Comparison of ENCODE assay signal across 8 mouse cellular contexts in the genomic region with DNA sequence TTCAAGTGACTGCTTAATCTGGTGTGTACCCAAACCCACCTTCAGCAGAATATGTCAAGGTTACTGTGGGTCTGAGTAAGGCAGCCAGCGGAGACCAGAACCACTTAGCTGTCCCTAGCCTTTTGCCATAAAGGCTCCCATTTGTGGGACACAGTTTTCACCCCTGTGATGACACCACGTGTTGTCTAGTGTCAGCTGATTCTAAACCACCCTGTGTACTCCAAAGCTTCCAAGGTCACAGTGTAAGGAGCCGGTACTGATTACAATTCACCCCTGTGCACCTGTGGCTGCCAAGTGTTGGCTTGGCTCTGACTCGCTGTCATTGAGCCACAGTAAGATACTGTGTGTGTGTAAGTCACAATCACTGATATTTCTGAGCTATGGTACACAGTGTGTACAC. TPM values are rescaled to one million over a fixed set of nuclear protein-coding genes. Genes with fewer than 3 reads are reported as not detected.
DNase-seq lines count a peak whose midpoint lies in the region; ATAC-seq and TF ChIP-seq lines count a peak whose summit lies in the region.

No protein-coding gene starts in this region.

- peaks cover 30% of the 10 kb centered on the region for H3K36me3 ChIP-seq in G1E (replicated peaks)
- H3K36me3 ChIP-seq in intestine, embryonic 16.5 days (ENCODE audit: control insufficient read depth, insufficient read depth, low read length) = no peaks in the 10 kb centered on the region
- no peaks in the 10 kb centered on the region for H3K36me3 ChIP-seq in lung, postnatal 0 days (ENCODE audit: insufficient read depth, low read length)
- peaks cover 2% of the 10 kb centered on the region; the same call in 1 of the 2 replicates for H3K36me3 ChIP-seq in stomach, embryonic 16.5 days (ENCODE audit: control insufficient read depth, insufficient read depth, low read length)

- H3K9me3 ChIP-seq in G1E (replicated peaks) = no peaks in the 10 kb centered on the region
- no peaks in the 10 kb centered on the region for H3K9me3 ChIP-seq in intestine, embryonic 16.5 days (ENCODE audit: control insufficient read depth, low read length)
- no peaks in the 10 kb centered on the region for H3K9me3 ChIP-seq in lung, postnatal 0 days (ENCODE audit: low read length)
- H3K9me3 ChIP-seq in stomach, embryonic 16.5 days (replicated peaks; ENCODE audit: control insufficient read depth, low read length) = no peaks in the 10 kb centered on the region

- TF ChIP-seq CTCF in G1E (IDR thresholded peaks at IDR 0.05; ENCODE audit: low read depth, low read length) = no peak
- no peak for TF ChIP-seq CTCF in lung, postnatal 0 days (IDR thresholded peaks at IDR 0.05)

- no peak for TF ChIP-seq EP300 in lung, postnatal 0 days (IDR thresholded peaks at IDR 0.05)

- DNase-seq in 416B (ENCODE audit: low read depth) (peak; percentile 35), G1E (ENCODE audit: low spot score) (no peak)
- DNase-seq in cerebellum, adult 18-20 months = peak; percentile 28 to 42
- DNase-seq in lung, postnatal 0 days (ENCODE audit: low spot score) = no peak
- no peak for DNase-seq in embryo, embryonic 10 days (ENCODE audit: low spot score)

- H3K4me3 ChIP-seq in G1E (ENCODE audit: low read depth, low read length) = peak overlapping the region; percentile 91
- H3K4me3 ChIP-seq in intestine, embryonic 16.5 days (ENCODE audit: low read length) = peak overlapping the region; percentile 75
- H3K4me3 ChIP-seq in lung, postnatal 0 days (ENCODE audit: low read depth, low read length) = peak overlapping the region; percentile 86
- H3K4me3 ChIP-seq in stomach, embryonic 16.5 days (replicated peaks; ENCODE audit: low read length) = peak overlapping the region; percentile 99

- ATAC-seq in G1E (ENCODE audit: extremely low read depth, insufficient number of reproducible peaks, low FRiP score, poor library complexity, severe bottlenecking) = peak; percentile 28
- peak; percentile 29 for ATAC-seq in granulocyte monocyte progenitor cell, adult 5-6 weeks (replicated peaks; ENCODE audit: poor library complexity, severe bottlenecking)
- ATAC-seq in intestine, embryonic 16.5 days = peak; percentile 29
- no peak for ATAC-seq in lung, postnatal 0 days
- no peak for ATAC-seq in stomach, embryonic 16.5 days (ENCODE audit: insufficient read depth, low FRiP score)

- no peaks in the 10 kb centered on the region for H3K27me3 ChIP-seq in G1E (ENCODE audit: insufficient read depth, low read length)
- H3K27me3 ChIP-seq in intestine, embryonic 16.5 days (replicated peaks; ENCODE audit: control insufficient read depth, insufficient read depth, low read length) = no peaks in the 10 kb centered on the region
- H3K27me3 ChIP-seq in lung, postnatal 0 days (replicated peaks; ENCODE audit: insufficient read depth, low read length) = no peaks in the 10 kb centered on the region
- H3K27me3 ChIP-seq in stomach, embryonic 16.5 days (ENCODE audit: control insufficient read depth, insufficient read depth, low read length) = no peaks in the 10 kb centered on the region

- H3K4me1 ChIP-seq in G1E (ENCODE audit: insufficient read depth, low read depth, low read length) = peaks cover 15% of the 10 kb centered on the region
- H3K4me1 ChIP-seq in intestine, embryonic 16.5 days (ENCODE audit: control insufficient read depth, insufficient read depth, low read length) = no peaks in the 10 kb centered on the region
- peaks cover 4% of the 10 kb centered on the region; the same call in 1 of the 2 replicates for H3K4me1 ChIP-seq in lung, postnatal 0 days (ENCODE audit: insufficient read depth, low read depth, low read length)
- H3K4me1 ChIP-seq in stomach, embryonic 16.5 days (ENCODE audit: control insufficient read depth, insufficient read depth, low read length) = peaks cover 7% of the 10 kb centered on the region

- no peak overlapping the region for H3K27ac ChIP-seq in intestine, embryonic 16.5 days (ENCODE audit: low read length)
- peak overlapping the region; percentile 87 for H3K27ac ChIP-seq in lung, postnatal 0 days (ENCODE audit: low read length)
- H3K27ac ChIP-seq in stomach, embryonic 16.5 days (ENCODE audit: low read length) = 0 out of 2 replicates have a peak overlapping the region, but pooled peaks have one; percentile 74

- WGBS in intestine, embryonic 16.5 days = 39% methylated on average over 4 of the region's 4 CpGs
- 29% methylated on average over 4 of the region's 4 CpGs for WGBS in lung, postnatal 0 days
- 41% methylated on average over 4 of the region's 4 CpGs for WGBS in stomach, embryonic 16.5 days

- H3K4me2 ChIP-seq in intestine, embryonic 16.5 days (ENCODE audit: low read depth, low read length) = peak overlapping the region; percentile 57
- H3K4me2 ChIP-seq in lung, postnatal 0 days (replicated peaks; ENCODE audit: low read depth, low read length) = peak overlapping the region; percentile 63
- peak overlapping the region; percentile 78 for H3K4me2 ChIP-seq in stomach, embryonic 16.5 days (ENCODE audit: low read depth, low read length)

- H3K9ac ChIP-seq in intestine, embryonic 16.5 days (ENCODE audit: low read depth, low read length) = peak overlapping the region; percentile 90
- peak overlapping the region; percentile 84 for H3K9ac ChIP-seq in lung, postnatal 0 days (replicated peaks; ENCODE audit: low read depth)
- peak overlapping the region; percentile 98 for H3K9ac ChIP-seq in stomach, embryonic 16.5 days (ENCODE audit: low read length)

RNA-seq across cellular contexts. Expression of a gene that starts 0.9 kb away (rescaled TPM):
- total RNA-seq in G1E (2014; fragmentation: Nextera tagmentation) = 87.5 and 113 TPM in 2 replicates
- total RNA-seq in G1E (2017) = 47.2 and 51.5 TPM in 2 replicates
- polyA plus RNA-seq in G1E (2012) = 9.5 and 11.0 TPM in 2 replicates
- 17.3 and 29.7 TPM in 2 replicates for total RNA-seq in granulocyte monocyte progenitor cell, adult 5-6 weeks (2014; fragmentation: Nextera tagmentation)
- total RNA-seq in granulocyte monocyte progenitor cell, adult 5-6 weeks (2017) = 29.2 and 43.0 TPM in 2 replicates
- 29.5 and 30.2 TPM in 2 replicates for polyA plus RNA-seq in intestine, embryonic 16.5 days (2015; fragmentation: Nextera tagmentation; extraction: Ambion mirVana)
- 47.3 and 54.6 TPM in 2 replicates for polyA plus RNA-seq in lung, postnatal 0 days (2015; fragmentation: Nextera tagmentation; extraction: Ambion mirVana)
- polyA plus RNA-seq in stomach, embryonic 16.5 days (2015; fragmentation: Nextera tagmentation; extraction: Ambion mirVana) = 38.3 and 41.3 TPM in 2 replicates

Comparison
In these comparisons a context has a peak if more than half of its experiments do, and no peak if none do; other contexts are left out.
1. DNase-seq: peak in 416B (single experiment) and cerebellum, adult 18-20 months (2 of 2); none in G1E (single experiment), lung, postnatal 0 days (single experiment) and embryo, embryonic 10 days (single experiment).
2. ATAC-seq: peak in G1E (single experiment), granulocyte monocyte progenitor cell, adult 5-6 weeks (single experiment) and intestine, embryonic 16.5 days (single experiment); none in lung, postnatal 0 days (single experiment) and stomach, embryonic 16.5 days (single experiment).
3. Peak in every context shown above with its lines, with median percentiles within 50 percentile points of each other: H3K4me3 ChIP-seq, H3K4me2 ChIP-seq and H3K9ac ChIP-seq.